Mouse (Mus musculus): ENCODE data around the gene Tmem63a.
"Not testable (repeated sequence)": the region's sequence is repeated elsewhere in the genome, so short reads cannot be mapped to it uniquely, and the experiment has no call there.

Tmem63a gene

GRCm38 (mm10) chr1:180942166-180943031 lies at the start of gene Tmem63a:
Tmem63a (plus strand) TSS chr1:180942344.
- ATAC-seq (ENCODE audit: low TSS enrichment) = peak; percentile 45

- no peak for ATAC-seq (ENCODE audit: low TSS enrichment)
These were observed 49.3 kb upstream of the Tmem63a start, which contains the start of gene Lefty2 for GRCm38 (mm10) chr1:180892808-180893207. Lefty2 (plus strand) TSS chr1:180893108.

GRCm38 (mm10) chr1:180894088-180894987 lies 47.8 kb upstream of the Tmem63a start:
- not testable (repeated sequence) for ATAC-seq (ENCODE audit: low TSS enrichment)

- ATAC-seq (ENCODE audit: low TSS enrichment) = no peak
These were observed 41.0 kb upstream of the Tmem63a start for GRCm38 (mm10) chr1:180901107-180901506.

- no peak for ATAC-seq (ENCODE audit: low TSS enrichment)
These were observed 39.2 kb upstream of the Tmem63a start for GRCm38 (mm10) chr1:180902915-180903314.

GRCm38 (mm10) chr1:180903666-180904038 lies 38.5 kb upstream of the Tmem63a start:
- no peak for ATAC-seq (ENCODE audit: low TSS enrichment)

- ATAC-seq (ENCODE audit: low TSS enrichment) = peak; percentile 99
These were observed 37.9 kb upstream of the Tmem63a start, which contains the start of gene Pycr2 for GRCm38 (mm10) chr1:180904039-180904814. Pycr2 (plus strand) TSS chr1:180904293.

- peak; percentile 18; the same call in 1 of the 2 replicates for ATAC-seq (ENCODE audit: low TSS enrichment)
These were observed 37.4 kb upstream of the Tmem63a start for GRCm38 (mm10) chr1:180904815-180905080.

GRCm38 (mm10) chr1:180905307-180905706 lies 36.8 kb upstream of the Tmem63a start:
- ATAC-seq (ENCODE audit: low TSS enrichment) = no peak

GRCm38 (mm10) chr1:180905876-180906275 lies 36.3 kb upstream of the Tmem63a start:
- ATAC-seq (ENCODE audit: low TSS enrichment) = no peak

- no peak for ATAC-seq (ENCODE audit: low TSS enrichment)
These were observed 35.5 kb upstream of the Tmem63a start for GRCm38 (mm10) chr1:180906461-180907147.

- ATAC-seq (ENCODE audit: low TSS enrichment) = peak; percentile 71
These were observed 31.0 kb upstream of the Tmem63a start for GRCm38 (mm10) chr1:180911138-180911537.

GRCm38 (mm10) chr1:180911653-180912287 lies 30.4 kb upstream of the Tmem63a start:
- no peak for ATAC-seq (ENCODE audit: low TSS enrichment)

GRCm38 (mm10) chr1:180912792-180913191 lies 29.4 kb upstream of the Tmem63a start:
- no peak for ATAC-seq (ENCODE audit: low TSS enrichment)

- ATAC-seq (ENCODE audit: low TSS enrichment) = no peak
These were observed 28.3 kb upstream of the Tmem63a start for GRCm38 (mm10) chr1:180913797-180914196.

- ATAC-seq (ENCODE audit: low TSS enrichment) = no peak
These were observed 25.7 kb upstream of the Tmem63a start for GRCm38 (mm10) chr1:180916425-180916824.

GRCm38 (mm10) chr1:180917053-180917452 lies 25.1 kb upstream of the Tmem63a start:
- no peak for ATAC-seq (ENCODE audit: low TSS enrichment)

- ATAC-seq (ENCODE audit: low TSS enrichment) = no peak
These were observed 22.5 kb upstream of the Tmem63a start for GRCm38 (mm10) chr1:180919686-180920085.

- peak; percentile 55; the same call in 1 of the 2 replicates for ATAC-seq (ENCODE audit: low TSS enrichment)
These were observed 19.7 kb upstream of the Tmem63a start for GRCm38 (mm10) chr1:180922273-180923048.

GRCm38 (mm10) chr1:180924737-180925136 lies 17.4 kb upstream of the Tmem63a start:
- no peak for ATAC-seq (ENCODE audit: low TSS enrichment)
